Mouse (Mus musculus) brain, embryonic 14.5 days (tissue): ENCODE data around the gene Astn1.

ENCODE experiments used
- CTCF ChIP-seq: fragments of 200-500 bp; IDR thresholded peaks from 2 replicates; pipeline ENCODE4 v1.5.1; 2012; ENCODE audit warnings: inconsistent platforms, mild to moderate bottlenecking, moderate library complexity, borderline replicate concordance; ENCODE audit not compliant: insufficient read depth, insufficient read length; ENCODE audit errors: extremely low read depth
- POLR2A ChIP-seq: fragments of 200-500 bp; IDR thresholded peaks from 2 replicates; pipeline ENCODE4 v1.6.1; 2012; ENCODE audit warnings: mild to moderate bottlenecking, inconsistent platforms, borderline replicate concordance; ENCODE audit not compliant: poor library complexity, insufficient read depth, insufficient read length, severe bottlenecking; ENCODE audit errors: extremely low read depth

- TF ChIP-seq CTCF (no peak), POLR2A (no peak)
These were observed 378.9 kb downstream of the Astn1 start for GRCm38 (mm10) chr1:158740949-158741348.
